Mouse (Mus musculus) heart, adult 8-10 months (tissue): ENCODE data around the gene Rere. TPM values are rescaled to one million over a fixed set of nuclear protein-coding genes. Genes with fewer than 3 reads are reported as not detected.
"Not testable (repeated sequence)": the region's sequence is repeated elsewhere in the genome, so short reads cannot be mapped to it uniquely, and the experiment has no call there.

Source experiments
- DNase-seq: peaks from one replicate; pipeline ENCODE4 v3.0.0; 2022; ENCODE audit warnings: low spot score
- total RNA-seq, 4 experiments: library from RNA; stranded (reverse); gene quantifications; 2 replicates each; pipeline ENCODE4 v1.2.4; 2022

Gene Rere
- total RNA-seq, 4 experiments from 2014 or later = 34.8 to 57.6 (median 51.3) TPM

DNA sequence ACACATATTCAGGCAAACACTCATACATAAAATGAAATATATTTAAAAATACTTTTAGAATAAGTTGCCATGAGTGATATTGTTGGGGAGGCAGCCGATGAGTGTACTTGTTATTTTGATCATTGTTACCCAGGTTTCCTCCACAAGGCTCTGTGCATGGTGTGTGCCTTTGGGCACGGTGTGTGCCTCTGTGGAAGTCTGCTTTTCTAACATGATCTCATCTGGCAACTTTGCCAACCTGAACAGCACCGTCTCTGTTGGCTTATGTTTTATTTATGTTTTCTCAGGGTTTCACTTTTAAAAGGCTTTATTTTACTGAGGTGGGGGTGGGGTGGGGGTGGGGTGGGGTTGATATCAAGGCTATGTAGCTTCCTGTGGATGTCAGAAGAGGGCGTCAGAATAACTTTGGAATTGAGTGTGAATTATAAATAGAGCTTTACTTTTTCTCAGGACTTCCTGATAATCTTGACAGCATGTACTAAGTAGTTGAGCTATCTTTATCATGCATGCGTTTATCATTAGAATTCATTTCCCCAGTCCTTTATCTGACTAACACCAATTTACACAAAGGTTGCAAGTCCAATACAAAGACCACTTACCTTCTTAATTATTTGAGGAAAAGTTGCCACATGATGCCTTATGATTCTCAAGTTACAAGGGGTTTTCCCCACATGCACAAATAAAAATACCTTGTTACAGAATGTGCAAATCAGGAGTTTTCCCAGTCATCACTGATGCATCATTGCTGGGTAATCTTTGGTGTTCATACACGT lies 177.8 kb downstream of the Rere start:
- DNase-seq = no peak

GRCm38 (mm10) chr4:150460451-150460850 lies 179.0 kb downstream of the Rere start:
- DNase-seq = no peak

- no peak for DNase-seq
Measured at GRCm38 (mm10) chr4:150461011-150461410, 179.6 kb downstream of the Rere start.

GRCm38 (mm10) chr4:150461427-150462189 lies 180.2 kb downstream of the Rere start:
- DNase-seq = no peak

DNA sequence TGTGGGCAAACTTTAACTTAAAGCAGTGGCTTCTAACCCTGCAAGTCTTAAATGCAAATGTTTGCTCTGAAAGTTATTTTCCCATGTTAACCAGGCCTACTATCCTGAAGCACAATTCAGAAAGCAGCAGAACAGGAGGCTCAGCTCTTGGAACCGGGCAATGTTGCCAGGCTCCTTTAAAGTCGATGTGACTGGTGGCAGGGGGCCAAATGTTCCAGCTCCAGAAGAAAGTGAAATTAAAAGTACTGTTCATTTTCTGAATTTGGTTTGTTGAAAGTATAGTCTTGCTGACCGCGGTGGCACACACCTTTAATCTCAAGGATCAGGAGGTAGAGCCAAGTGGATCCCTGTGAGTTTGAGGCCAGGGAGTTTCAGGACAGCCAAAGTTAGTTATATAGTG lies 180.9 kb downstream of the Rere start:
- peak; percentile 61 for DNase-seq

GRCm38 (mm10) chr4:150465759-150466158 lies 184.3 kb downstream of the Rere start:
- peak; percentile 59 for DNase-seq

- no peak for DNase-seq
Measured at GRCm38 (mm10) chr4:150469274-150469673, 187.8 kb downstream of the Rere start.

GRCm38 (mm10) chr4:150470674-150471328 lies 189.4 kb downstream of the Rere start:
- DNase-seq = no peak

- DNase-seq = no peak
Measured at GRCm38 (mm10) chr4:150472751-150473436, 191.4 kb downstream of the Rere start.

DNA sequence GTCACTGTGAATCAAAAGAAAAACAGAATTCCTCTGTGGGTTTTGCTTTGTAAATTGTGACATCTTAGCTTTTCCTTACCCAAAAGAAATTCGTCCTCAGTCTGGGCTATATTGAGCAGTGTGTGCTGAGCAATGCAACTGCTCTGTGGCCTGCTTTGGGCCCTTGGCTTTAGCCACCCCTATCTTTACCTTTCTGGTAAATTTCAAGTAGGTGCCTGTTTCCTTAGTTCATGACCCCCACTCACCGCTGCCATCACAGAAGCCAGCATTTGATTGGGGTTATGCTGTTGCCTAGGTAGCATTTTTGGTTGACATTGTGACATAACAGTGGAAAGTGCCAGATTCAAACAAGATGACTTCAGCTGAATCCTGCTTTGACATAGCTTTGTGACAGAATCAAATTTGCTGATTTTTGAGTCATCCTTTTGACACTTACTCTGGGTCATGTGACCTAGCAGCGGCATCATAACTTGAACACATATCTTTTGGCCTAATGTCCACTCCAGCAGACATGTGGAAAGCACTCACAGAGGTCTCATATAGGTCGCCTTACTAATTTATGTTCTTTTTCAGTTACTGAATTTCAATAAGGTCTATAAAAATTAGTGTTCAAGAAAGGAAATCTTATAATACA lies 192.1 kb downstream of the Rere start:
- no peak for DNase-seq

DNA sequence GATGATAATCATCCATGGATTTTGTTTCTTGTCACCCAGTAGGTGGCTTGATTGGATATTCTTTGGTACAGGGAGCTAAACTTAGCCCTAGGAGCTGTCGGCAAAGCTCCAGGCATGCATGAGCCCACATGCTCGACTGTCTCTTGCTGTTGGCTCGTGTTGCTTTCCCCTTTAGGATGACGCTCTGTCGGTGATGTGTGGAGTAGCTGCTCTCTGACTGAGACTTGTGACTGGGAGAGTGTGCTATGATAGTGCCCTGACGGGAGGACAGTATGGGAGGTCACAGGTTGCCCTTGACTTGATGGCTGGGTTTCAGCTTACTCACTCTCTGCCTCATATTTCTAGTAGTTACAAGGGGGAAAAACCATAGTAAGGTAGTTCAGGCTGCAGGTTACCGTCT lies 192.6 kb downstream of the Rere start:
- DNase-seq = peak; percentile 62

- DNase-seq = no peak
Measured at GRCm38 (mm10) chr4:150476258-150476657, 194.8 kb downstream of the Rere start.

DNA sequence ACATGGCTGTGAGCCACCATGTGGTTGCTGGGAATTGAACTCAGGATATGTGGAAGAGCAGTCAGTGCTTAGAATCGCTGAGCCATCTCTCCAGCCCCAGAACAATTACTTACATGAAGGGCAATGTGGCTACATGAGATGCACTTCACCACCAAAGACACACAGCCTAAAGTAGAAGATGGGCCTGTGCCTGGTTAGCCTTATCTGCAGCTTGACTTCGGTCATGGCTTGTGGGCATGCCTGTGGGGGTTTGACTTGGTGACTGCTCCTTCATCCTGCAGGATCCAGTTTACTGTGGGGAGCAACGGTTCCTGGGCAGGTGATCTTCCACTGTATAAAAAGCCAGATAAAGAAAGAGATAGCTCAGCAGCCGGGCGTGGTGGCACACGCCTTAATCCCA lies 196.6 kb downstream of the Rere start:
- no peak for DNase-seq

GRCm38 (mm10) chr4:150483081-150483480 lies 201.6 kb downstream of the Rere start:
- not testable (repeated sequence) for DNase-seq

- no peak for DNase-seq
Measured at GRCm38 (mm10) chr4:150486097-150486496, 204.7 kb downstream of the Rere start.

GRCm38 (mm10) chr4:150487109-150487508 lies 205.7 kb downstream of the Rere start:
- no peak for DNase-seq

DNA sequence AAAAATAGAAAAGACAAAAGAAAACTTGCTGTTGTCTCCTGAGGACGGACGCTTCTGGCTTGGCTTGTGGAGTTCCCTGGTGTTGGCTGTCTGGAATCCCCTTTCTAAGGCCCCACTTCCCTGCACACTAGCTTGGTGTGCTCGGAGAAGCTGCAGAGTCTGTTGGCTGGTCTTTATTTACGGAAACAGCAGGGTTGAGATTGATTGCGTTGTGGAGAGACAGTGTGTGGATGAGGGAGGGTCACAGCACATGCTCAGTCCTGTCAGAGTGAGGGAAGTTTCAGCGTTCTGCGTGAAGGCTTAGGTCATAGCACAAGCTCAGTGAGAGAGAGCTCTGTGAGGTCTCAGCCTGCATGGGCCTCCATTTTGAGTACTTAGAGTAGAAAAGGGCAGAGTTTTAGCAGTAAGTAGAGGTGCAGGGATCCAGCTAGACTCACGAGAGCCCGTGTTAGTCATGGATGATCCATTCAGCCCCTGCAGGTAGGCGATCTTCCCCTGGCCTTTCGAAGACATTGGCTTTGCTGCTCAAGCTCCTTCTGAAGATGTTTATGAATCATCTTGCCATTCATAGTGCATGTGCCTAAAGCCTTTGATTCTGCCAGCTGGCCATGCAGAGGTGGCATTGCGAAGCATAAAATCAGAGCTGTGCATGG lies 206.8 kb downstream of the Rere start:
- peak; percentile 91 for DNase-seq

DNA sequence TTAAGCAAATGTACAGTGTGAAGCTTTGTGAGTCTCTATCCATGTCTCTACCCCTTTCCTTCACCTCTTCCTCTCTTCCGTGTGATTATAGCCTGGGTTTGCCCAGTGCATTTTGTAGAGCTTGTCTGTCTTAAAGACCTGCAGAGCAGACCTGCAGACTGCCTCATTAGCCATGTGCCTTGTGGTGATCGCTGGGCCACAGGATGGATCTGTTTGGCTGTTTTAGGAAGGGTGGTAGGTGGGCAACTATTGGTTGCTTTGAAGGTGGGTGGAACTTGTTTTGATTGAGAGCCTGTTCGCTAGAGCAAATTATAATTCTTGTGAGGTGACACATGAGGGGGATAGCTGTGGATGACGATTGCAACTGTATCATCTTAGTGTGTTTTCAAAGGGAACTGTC lies 207.3 kb downstream of the Rere start:
- DNase-seq = no peak

DNA sequence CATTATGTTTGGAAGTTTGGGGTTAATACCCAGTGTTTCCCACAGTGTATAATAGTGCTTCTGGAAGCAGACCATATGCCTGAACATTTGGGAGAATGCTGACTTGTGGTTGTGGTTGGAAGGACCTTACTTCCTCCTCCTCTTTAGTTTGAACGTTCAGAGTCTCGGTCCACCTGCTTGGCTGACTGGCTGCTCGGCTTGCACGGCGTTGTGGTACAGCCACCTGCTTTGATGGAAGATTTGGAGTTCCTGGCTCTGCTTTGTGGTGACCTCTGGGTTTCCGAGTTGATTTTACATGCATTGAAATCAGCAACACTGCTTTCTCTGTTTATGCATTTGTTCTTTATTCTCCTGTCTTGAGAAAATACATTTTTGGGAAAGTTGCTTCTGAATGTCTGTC lies 208.6 kb downstream of the Rere start:
- no peak for DNase-seq

DNA sequence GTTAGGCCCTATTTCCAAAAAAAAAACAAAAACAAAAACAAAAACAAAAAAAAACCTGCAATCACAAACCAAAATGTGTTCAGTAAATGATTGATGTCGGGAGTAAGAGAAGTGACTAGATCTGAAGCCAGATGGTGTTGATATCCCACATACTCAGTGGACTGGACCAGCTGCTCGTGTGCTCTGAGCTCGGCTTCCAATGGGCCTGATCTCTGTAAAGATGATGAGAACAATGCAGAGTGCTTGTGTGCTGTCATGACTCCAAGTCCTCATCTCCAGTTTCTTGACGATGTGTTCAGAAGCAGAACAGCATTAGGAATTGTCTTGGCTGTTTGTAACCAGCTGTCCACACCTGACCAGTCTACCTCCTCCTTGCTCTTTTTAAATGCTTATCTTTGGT lies 210.3 kb downstream of the Rere start:
- no peak for DNase-seq
